Mouse (Mus musculus) CH12.LX (cell line): Measurements from ENCODE around the gene Cyp27b1.

Experiments
- BHLHE40 ChIP-seq: IDR thresholded peaks from 2 replicates; pipeline ENCODE4 v1.6.1; 2011; ENCODE audit warnings: mild to moderate bottlenecking, low read depth, low read length, improper control_type of control experiment
- CTCF ChIP-seq, 2 experiments: IDR thresholded peaks in 1 of 2; conservative IDR thresholded peaks in 1 of 2; 2 replicates each; pipeline ENCODE4 v1.5.1; 2011 to 2012; ENCODE audit warnings: low read depth in 2 of 2, low read length in 2 of 2, improper control_type of control experiment in 1 of 2, inconsistent platforms in 1 of 2, mild to moderate bottlenecking in 1 of 2, moderate library complexity in 1 of 2
- EP300 ChIP-seq: IDR thresholded peaks from 2 replicates; pipeline ENCODE4 v1.6.1; 2011; ENCODE audit warnings: low read length, improper control_type of control experiment
- IRF4 ChIP-seq: IDR thresholded peaks from 2 replicates; pipeline ENCODE4 v1.6.1; 2014; ENCODE audit warnings: low read depth, mild to moderate bottlenecking, inconsistent platforms, low read length, improper control_type of control experiment
- MAX ChIP-seq: IDR thresholded peaks from 2 replicates; pipeline ENCODE4 v1.6.1; 2011; ENCODE audit warnings: low read length, improper control_type of control experiment
- NELFE ChIP-seq: IDR thresholded peaks from 2 replicates; pipeline ENCODE4 v1.6.1; 2011; ENCODE audit warnings: low read depth, low read length, improper control_type of control experiment
- POLR2A ChIP-seq: IDR thresholded peaks from 2 replicates; pipeline ENCODE4 v1.6.1; 2011; ENCODE audit warnings: low read depth, mild to moderate bottlenecking, improper control_type of control experiment, low read length
- TBP ChIP-seq: conservative IDR thresholded peaks from 2 replicates; pipeline ENCODE4 v1.6.1; 2011; ENCODE audit warnings: low read depth, low read length, improper control_type of control experiment
- USF2 ChIP-seq: conservative IDR thresholded peaks from 2 replicates; pipeline ENCODE4 v1.6.1; 2011; ENCODE audit warnings: low read depth, low read length, improper control_type of control experiment
- ZC3H11A ChIP-seq: IDR thresholded peaks from 2 replicates; pipeline ENCODE4 v1.6.1; 2012; ENCODE audit warnings: low read depth, mild to moderate bottlenecking, inconsistent platforms, low read length, improper control_type of control experiment
- ZNF384 ChIP-seq: IDR thresholded peaks from 2 replicates; pipeline ENCODE4 v1.6.1; 2012; ENCODE audit warnings: low read depth, low read length, improper control_type of control experiment, inconsistent platforms

DNA sequence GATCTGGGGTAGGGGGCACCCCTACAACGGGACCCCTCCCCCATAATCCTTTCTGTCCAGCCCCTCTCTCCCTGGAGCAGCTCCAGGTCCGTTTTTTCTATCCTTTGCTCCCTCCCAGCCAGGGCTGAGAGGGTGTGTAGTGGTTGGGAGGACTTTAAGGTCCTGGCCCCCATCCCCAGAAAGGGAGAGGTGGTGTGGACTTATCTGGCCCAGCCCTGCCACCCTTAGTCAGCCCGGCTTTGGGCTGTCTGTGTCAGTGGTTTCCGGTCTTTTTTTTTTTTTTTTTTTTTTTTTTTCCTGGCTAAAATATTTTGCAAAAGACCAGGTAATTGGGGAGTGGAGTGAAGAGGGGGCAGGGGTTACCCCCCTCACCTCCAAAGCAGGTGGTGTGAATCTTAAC is 44.7 kb downstream of the Cyp27b1 start:
- TF ChIP-seq EP300 (no peak), USF2 (no peak), IRF4 (no peak), TBP (no peak), BHLHE40 (no peak), NELFE (no peak), ZC3H11A (no peak), CTCF (conservative IDR thresholded peaks at IDR 0.05 in 1 of 2, IDR thresholded peaks at IDR 0.05 in 1 of 2; ENCODE audit: low read depth in 2 of 2, low read length in 2 of 2) (no peak), ZNF384 (no peak), POLR2A (no peak), MAX (no peak)
